Mouse (Mus musculus) ES-E14 (cell line): Measurements from ENCODE around the gene Bst1. TPM values are rescaled to one million over a fixed set of nuclear protein-coding genes. Genes with fewer than 3 reads are reported as not detected.

Source experiments
- DNase-seq: peaks from one replicate; pipeline ENCODE4 v3.0.0-alpha.2; 2013; ENCODE audit warnings: low read depth, low spot score
- H3K27ac ChIP-seq: 2 replicates; pipeline ENCODE4 v1.5.1; 2012; ENCODE audit warnings: low read depth, mild to moderate bottlenecking, low read length, moderate library complexity, mixed read lengths; ENCODE audit not compliant: poor library complexity, insufficient read depth, severe bottlenecking
- H3K36me3 ChIP-seq: 2 replicates; pipeline ENCODE4 v1.6.1; 2012; ENCODE audit warnings: mild to moderate bottlenecking, low read length, moderate library complexity, mixed read lengths; ENCODE audit not compliant: control insufficient read depth, poor library complexity, insufficient read depth, severe bottlenecking
- H3K4me1 ChIP-seq, 2 experiments: fragments of 150-350 bp in 1 of 2; sonication (generic) in 1 of 2; 2 replicates each; pipeline ENCODE4 v1.6.1; 2012; ENCODE audit warnings: low read length in 2 of 2, mild to moderate bottlenecking in 1 of 2, mixed read lengths in 1 of 2; ENCODE audit not compliant: control insufficient read depth in 2 of 2, insufficient read depth in 2 of 2, poor library complexity in 1 of 2
- H3K4me3 ChIP-seq, 2 experiments: fragments of 150-350 bp in 1 of 2; sonication (generic) in 1 of 2; 2 replicates each; pipeline ENCODE4 v1.5.1; 2012; ENCODE audit warnings: low read length in 2 of 2, low read depth in 1 of 2, mild to moderate bottlenecking in 1 of 2, mixed read lengths in 1 of 2; ENCODE audit not compliant: insufficient read depth in 1 of 2, poor library complexity in 1 of 2, severe bottlenecking in 1 of 2
- H3K9ac ChIP-seq: 2 replicates; pipeline ENCODE4 v1.6.1; 2012; ENCODE audit warnings: low read depth, mild to moderate bottlenecking, low read length, mixed read lengths; ENCODE audit not compliant: poor library complexity, insufficient read depth, severe bottlenecking
- H3K9me3 ChIP-seq: fragments of 150-350 bp; sonication (generic); 2 replicates; pipeline ENCODE4 v1.6.1; 2012; ENCODE audit warnings: low read depth, mild to moderate bottlenecking, low read length; ENCODE audit not compliant: control insufficient read depth, insufficient read depth
- CHD2 ChIP-seq: IDR thresholded peaks from 2 replicates; pipeline ENCODE4 v1.6.1; 2014; ENCODE audit warnings: mild to moderate bottlenecking, low read depth, low read length, inconsistent platforms
- HCFC1 ChIP-seq: IDR thresholded peaks from 2 replicates; pipeline ENCODE4 v1.6.1; 2012; ENCODE audit warnings: low read length, inconsistent platforms, borderline replicate concordance; ENCODE audit not compliant: insufficient read depth
- MAFK ChIP-seq: IDR thresholded peaks from 2 replicates; pipeline ENCODE4 v1.6.1; 2014; ENCODE audit warnings: mild to moderate bottlenecking, low read depth, low read length, inconsistent platforms; ENCODE audit not compliant: insufficient read depth
- ZC3H11A ChIP-seq: IDR thresholded peaks from 2 replicates; pipeline ENCODE4 v1.6.1; 2012; ENCODE audit warnings: low read depth, mild to moderate bottlenecking, inconsistent platforms, low read length, borderline replicate concordance
- ZNF384 ChIP-seq: IDR thresholded peaks from 2 replicates; pipeline ENCODE4 v1.6.1; 2012; ENCODE audit warnings: low read depth, low read length, inconsistent platforms
- in situ Hi-C, 2 experiments: fragments of 600-800 bp; cut with MboI; formaldehyde crosslinking; loops; one replicate each; pipeline ENCODE4 v1.15.1; 2025; ENCODE audit warnings: low sequenced_read_pairs in 2 of 2, inconsistent platforms in 1 of 2; ENCODE audit not compliant: unreplicated experiment in 2 of 2
- total RNA-seq: library from RNA; depleted of rRNA; stranded (reverse); fragments of 300-350 nt; gene quantifications from 2 replicates; pipeline ENCODE4 v1.2.3, GENCODE M21; 2012

The Bst1 gene
- total RNA-seq, 1 experiment, result 1.1 TPM

DNA sequence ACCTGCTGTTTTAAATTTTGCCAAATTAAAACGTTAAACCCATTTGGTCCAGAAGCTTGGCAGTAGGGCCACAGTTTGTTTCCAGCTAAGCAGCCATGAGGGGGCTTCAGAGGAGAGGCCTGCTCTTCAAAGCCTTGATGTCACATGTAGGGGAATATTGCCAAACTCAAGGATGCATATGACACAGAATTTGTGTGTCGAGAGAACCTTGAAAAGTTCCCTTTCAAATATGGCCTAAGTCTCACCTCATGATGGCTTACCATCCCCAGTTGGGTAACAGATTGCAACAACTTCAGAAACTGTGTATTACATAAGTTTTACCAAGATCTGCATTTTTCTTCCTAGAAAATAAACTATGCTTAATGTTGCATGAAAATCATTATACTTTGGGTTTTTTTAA lies 8.2 kb downstream of the Bst1 start:
- in situ Hi-C loops, result no loop called here
- Histone ChIP-seq H3K27ac (no peak overlapping the region), H3K36me3 (peaks cover 3% of the 10 kb centered on the region; the same call in 1 of the 2 replicates), H3K9me3 (peaks cover 11% of the 10 kb centered on the region), H3K4me3 (no peak overlapping the region), H3K9ac (no peak overlapping the region), H3K4me1 (no peaks in the 10 kb centered on the region)
- DNase-seq, result no peak
- TF ChIP-seq ZNF384 (no peak), HCFC1 (no peak), MAFK (no peak), CHD2 (no peak), ZC3H11A (no peak)

- no peak for DNase-seq
- in situ Hi-C loops, result no loop called here
- H3K9ac ChIP-seq, result no peak overlapping the region
- no peaks in the 10 kb centered on the region for H3K4me1 ChIP-seq
- H3K4me3 ChIP-seq, result no peak overlapping the region
- peaks cover 11% of the 10 kb centered on the region for H3K9me3 ChIP-seq
- peaks cover 3% of the 10 kb centered on the region; the same call in 1 of the 2 replicates for H3K36me3 ChIP-seq
- no peak overlapping the region for H3K27ac ChIP-seq
- TF ChIP-seq MAFK (no peak), ZC3H11A (no peak), CHD2 (no peak), ZNF384 (no peak), HCFC1 (no peak)
Observed at GRCm38 (mm10) chr5:43827366-43827765, 8.7 kb downstream of the Bst1 start.

GRCm38 (mm10) chr5:43836590-43836989 lies 17.9 kb downstream of the Bst1 start:
- TF ChIP-seq MAFK (no peak), HCFC1 (no peak), ZC3H11A (no peak)
- H3K27ac ChIP-seq, result no peak overlapping the region
- no peak for DNase-seq
- H3K36me3 ChIP-seq, result no peaks in the 10 kb centered on the region; the same call in 1 of the 2 replicates
- H3K9ac ChIP-seq, result no peak overlapping the region
- H3K4me3 ChIP-seq, result no peak overlapping the region
- no peaks in the 10 kb centered on the region for H3K4me1 ChIP-seq
- peaks cover 14% of the 10 kb centered on the region for H3K9me3 ChIP-seq
- in situ Hi-C loops, result no loop called here

GRCm38 (mm10) chr5:43837372-43837771 lies 18.7 kb downstream of the Bst1 start:
- Histone ChIP-seq H3K9me3 (peaks cover 14% of the 10 kb centered on the region), H3K4me1 (no peaks in the 10 kb centered on the region), H3K27ac (no peak overlapping the region), H3K36me3 (no peaks in the 10 kb centered on the region; the same call in 1 of the 2 replicates), H3K4me3 (no peak overlapping the region), H3K9ac (no peak overlapping the region)
- in situ Hi-C loops, result no loop called here
- no peak for DNase-seq
- TF ChIP-seq CHD2 (no peak), ZC3H11A (no peak), MAFK (no peak), ZNF384 (no peak), HCFC1 (no peak)
